Mouse (Mus musculus) C2C12 (cell line): ENCODE measurements around the gene Fezf2. TPM values are rescaled to one million over a fixed set of nuclear protein-coding genes. Genes with fewer than 3 reads are reported as not detected.

Experiments used
- H3K27me3 ChIP-seq: one replicate; pipeline ENCODE4 v1.6.1; 2011; ENCODE audit not compliant: control insufficient read depth, insufficient read depth, insufficient read length
- H3K36me3 ChIP-seq: one replicate; pipeline ENCODE4 v1.6.1; 2011; ENCODE audit not compliant: control insufficient read depth, insufficient read depth
- H3K4me3 ChIP-seq: one replicate; pipeline ENCODE4 v1.5.1; 2011; ENCODE audit warnings: mild to moderate bottlenecking, control low read depth; ENCODE audit not compliant: poor library complexity, insufficient read depth, severe bottlenecking
- H3K79me2 ChIP-seq: one replicate; pipeline ENCODE4 v1.6.1; 2011; ENCODE audit not compliant: control insufficient read depth, insufficient read depth
- H3K79me3 ChIP-seq: one replicate; pipeline ENCODE4 v1.6.1; 2011; ENCODE audit warnings: low read depth, control low read depth
- H3ac ChIP-seq: one replicate; pipeline ENCODE3; 2011; ENCODE audit warnings: low read depth; ENCODE audit not compliant: control insufficient read depth, insufficient read length
- CEBPB ChIP-seq: IDR thresholded peaks from one replicate; pipeline ENCODE4 v1.6.1; 2011; ENCODE audit warnings: low read depth, mild to moderate bottlenecking, control low read depth, moderate library complexity
- CTCF ChIP-seq: IDR thresholded peaks from one replicate; pipeline ENCODE4 v1.5.1; 2011; ENCODE audit not compliant: control insufficient read depth, insufficient read depth, insufficient read length
- FOSL1 ChIP-seq: IDR thresholded peaks from one replicate; pipeline ENCODE4 v1.8.0; 2011; ENCODE audit warnings: mild to moderate bottlenecking, low read length; ENCODE audit not compliant: poor library complexity, insufficient read depth, severe bottlenecking
- MAX ChIP-seq: IDR thresholded peaks from one replicate; pipeline ENCODE4 v1.6.1; 2011; ENCODE audit warnings: mild to moderate bottlenecking, control low read depth
- MYOD1 ChIP-seq: IDR thresholded peaks from one replicate; pipeline ENCODE4 v1.6.1; 2011; ENCODE audit warnings: low read depth; ENCODE audit not compliant: control insufficient read depth, insufficient read length
- MYOG ChIP-seq: IDR thresholded peaks from one replicate; pipeline ENCODE4 v1.6.1; 2011; ENCODE audit not compliant: control insufficient read depth, insufficient read length; ENCODE audit errors: extremely low read depth
- USF1 ChIP-seq: IDR thresholded peaks from one replicate; pipeline ENCODE4 v1.6.1; 2011; ENCODE audit warnings: low read depth, mild to moderate bottlenecking, control low read depth, moderate library complexity
- polyA plus RNA-seq: library from polyadenylated mRNA; unstranded; fragments of >200 nt; fragmentation: generic; extraction: Trizol; gene quantifications from one replicate; pipeline ENCODE4 v1.2.1, GENCODE M21; 2012; ENCODE audit warnings: missing spikeins

Fezf2 gene
- polyA plus RNA-seq, 1 experiment = not detected

- no peak for TF ChIP-seq CTCF
- TF ChIP-seq FOSL1 = no peak
- no peak for TF ChIP-seq MYOD1
- TF ChIP-seq CEBPB = no peak
- Histone ChIP-seq H3K4me3 (no peak overlapping the region), H3K27me3 (peaks cover 20% of the 10 kb centered on the region)
Observed at GRCm38 (mm10) chr14:12350271-12350916, 2.4 kb upstream of the Fezf2 start.

GRCm38 (mm10) chr14:12349334-12350090 is 1.5 kb upstream of the Fezf2 start:
- H3K79me2 ChIP-seq = no peaks in the 10 kb centered on the region
- no peak for TF ChIP-seq MYOG
- TF ChIP-seq FOSL1 = no peak
- TF ChIP-seq USF1 = no peak
- no peak for TF ChIP-seq MAX
- no peak for TF ChIP-seq MYOD1
- TF ChIP-seq CTCF = no peak
- TF ChIP-seq CEBPB = no peak
- no peaks in the 10 kb centered on the region for H3K79me3 ChIP-seq
- H3ac ChIP-seq = no peak overlapping the region
- H3K36me3 ChIP-seq = no peaks in the 10 kb centered on the region
- H3K27me3 ChIP-seq = peaks cover 28% of the 10 kb centered on the region
- no peak overlapping the region for H3K4me3 ChIP-seq

More at GRCm38 (mm10) chr14:12350271-12350916, 2.4 kb upstream of the Fezf2 start:
- Histone ChIP-seq H3ac (no peak overlapping the region), H3K79me2 (no peaks in the 10 kb centered on the region), H3K79me3 (no peaks in the 10 kb centered on the region), H3K36me3 (no peaks in the 10 kb centered on the region)

- H3K27me3 ChIP-seq = peaks cover 49% of the 10 kb centered on the region
- H3ac ChIP-seq = no peak overlapping the region
- no peaks in the 10 kb centered on the region for H3K79me2 ChIP-seq
- no peak overlapping the region for H3K4me3 ChIP-seq
- TF ChIP-seq FOSL1 (no peak), CEBPB (no peak), CTCF (no peak), MYOG (no peak)
- H3K79me3 ChIP-seq = no peaks in the 10 kb centered on the region
- H3K36me3 ChIP-seq = no peaks in the 10 kb centered on the region
Observed at GRCm38 (mm10) chr14:12346865-12347600, 956 bp downstream of the Fezf2 start.

GRCm38 (mm10) chr14:12346011-12346864 is 1.8 kb downstream of the Fezf2 start:
- H3ac ChIP-seq = no peak overlapping the region
- H3K27me3 ChIP-seq = peaks cover 57% of the 10 kb centered on the region

More at GRCm38 (mm10) chr14:12346011-12346864, 1.8 kb downstream of the Fezf2 start:
- H3K79me2 ChIP-seq = no peaks in the 10 kb centered on the region
- no peaks in the 10 kb centered on the region for H3K79me3 ChIP-seq
- TF ChIP-seq CTCF = no peak
- no peak for TF ChIP-seq MYOD1
- TF ChIP-seq CEBPB = no peak
- no peak for TF ChIP-seq MYOG
- TF ChIP-seq MAX = no peak
- no peak for TF ChIP-seq FOSL1
- no peak for TF ChIP-seq USF1
- H3K4me3 ChIP-seq = no peak overlapping the region
- H3K36me3 ChIP-seq = no peaks in the 10 kb centered on the region
